Mouse (Mus musculus) lung, adult 2 months (tissue): Measurements from ENCODE around the gene Bloc1s1.

ENCODE experiments used
- CTCF ChIP-seq: fragments of 200-500 bp; IDR thresholded peaks from 2 replicates; pipeline ENCODE4 v1.5.1; 2011; ENCODE audit warnings: mild to moderate bottlenecking, low read length, control low read depth; ENCODE audit not compliant: insufficient read depth
- POLR2A ChIP-seq: fragments of 200-500 bp; IDR thresholded peaks from 2 replicates; pipeline ENCODE4 v1.6.1; 2011; ENCODE audit warnings: low read depth, mild to moderate bottlenecking, control low read depth, low read length, borderline replicate concordance; ENCODE audit errors: extremely low read depth

- TF ChIP-seq CTCF = no peak
- no peak for TF ChIP-seq POLR2A
Observed at GRCm38 (mm10) chr10:128920736-128921161, 3.1 kb downstream of the Bloc1s1 start.
